Mouse (Mus musculus) CH12F3 (cell line): ENCODE results near the gene Ehf.

Experiments used
- in situ Hi-C: fragments of 300-500 bp; cut with MboI; formaldehyde crosslinking; loops from 2 replicates; pipeline ENCODE4 v1.14.3; 2020; ENCODE audit warnings: low sequenced_read_pairs

Gene Ehf

GRCm38 (mm10) chr2:103298711-103299463, 4.2 kb downstream of the Ehf start:
- in situ Hi-C loops = no loop called here

- in situ Hi-C loops = no loop called here
Measured at GRCm38 (mm10) chr2:103294526-103294925, 8.6 kb downstream of the Ehf start.

- in situ Hi-C loops = no loop called here
Measured at GRCm38 (mm10) chr2:103293751-103294150, 9.3 kb downstream of the Ehf start.

GRCm38 (mm10) chr2:103293214-103293613, 9.9 kb downstream of the Ehf start:
- in situ Hi-C loops = no loop called here

GRCm38 (mm10) chr2:103290705-103291269, 12.3 kb downstream of the Ehf start:
- in situ Hi-C loops = no loop called here

- in situ Hi-C loops = no loop called here
Measured at GRCm38 (mm10) chr2:103290167-103290566, 12.9 kb downstream of the Ehf start.

GRCm38 (mm10) chr2:103289407-103289950, 13.6 kb downstream of the Ehf start:
- in situ Hi-C loops = no loop called here

GRCm38 (mm10) chr2:103287716-103288115, 15.4 kb downstream of the Ehf start:
- in situ Hi-C loops = no loop called here

GRCm38 (mm10) chr2:103285561-103285960, 17.5 kb downstream of the Ehf start:
- in situ Hi-C loops = no loop called here

- in situ Hi-C loops = no loop called here
Measured at GRCm38 (mm10) chr2:103283730-103284129, 19.3 kb downstream of the Ehf start.

- in situ Hi-C loops = no loop called here
Measured at GRCm38 (mm10) chr2:103282184-103282750, 20.8 kb downstream of the Ehf start.

GRCm38 (mm10) chr2:103279927-103280326, 23.2 kb downstream of the Ehf start:
- in situ Hi-C loops = no loop called here

- in situ Hi-C loops = no loop called here
Measured at GRCm38 (mm10) chr2:103278476-103278875, 24.6 kb downstream of the Ehf start.

- in situ Hi-C loops = no loop called here
Measured at GRCm38 (mm10) chr2:103277794-103278193, 25.3 kb downstream of the Ehf start.

GRCm38 (mm10) chr2:103275316-103275960, 27.6 kb downstream of the Ehf start:
- in situ Hi-C loops = no loop called here

- in situ Hi-C loops = no loop called here
Measured at GRCm38 (mm10) chr2:103274803-103275202, 28.3 kb downstream of the Ehf start.

- in situ Hi-C loops = no loop called here
Measured at GRCm38 (mm10) chr2:103274270-103274669, 28.8 kb downstream of the Ehf start.

GRCm38 (mm10) chr2:103271481-103271880, 31.6 kb downstream of the Ehf start:
- in situ Hi-C loops = no loop called here

GRCm38 (mm10) chr2:103270556-103271160, 32.4 kb downstream of the Ehf start:
- in situ Hi-C loops = no loop called here

GRCm38 (mm10) chr2:103239086-103239485, 64.0 kb downstream of the Ehf start:
- in situ Hi-C loops = no loop called here

- in situ Hi-C loops = no loop called here
Measured at GRCm38 (mm10) chr2:103226781-103227180, 76.3 kb downstream of the Ehf start.
